Mouse (Mus musculus) cerebellum, postnatal 14 days (tissue): ENCODE measurements around the gene Klk13.
"Not testable (repeated sequence)": the region's sequence is repeated elsewhere in the genome, so short reads cannot be mapped to it uniquely, and the experiment has no call there.

Experiments
- DNase-seq, 2 experiments: peaks; one replicate each; pipeline ENCODE4 v3.0.0; 2021; ENCODE audit warnings: mixed read lengths in 2 of 2

Gene Klk13

GRCm38 (mm10) chr7:43712267-43712666 lies at the start of gene Klk13:
Gene Klk13 (plus strand): TSS chr7:43712567.
- no peak for DNase-seq

GRCm38 (mm10) chr7:43662804-43663203 lies 49.6 kb upstream of the Klk13 start:
- no peak for DNase-seq

- not testable (repeated sequence) for DNase-seq
Measured at GRCm38 (mm10) chr7:43667221-43667620, 45.1 kb upstream of the Klk13 start.

GRCm38 (mm10) chr7:43668582-43668981 lies 43.8 kb upstream of the Klk13 start:
- DNase-seq, result no peak

GRCm38 (mm10) chr7:43671064-43671808 lies 41.1 kb upstream of the Klk13 start:
- peak in 1 of 2 experiments; percentile 16 for DNase-seq

GRCm38 (mm10) chr7:43671809-43672580 lies 40.4 kb upstream of the Klk13 start, which contains the start of gene Ctu1:
Gene Ctu1 (plus strand): TSS chr7:43672016.
- peak; percentile 84 to 89 for DNase-seq

- no peak for DNase-seq
Measured at GRCm38 (mm10) chr7:43672581-43673260, 39.6 kb upstream of the Klk13 start.

- no peak for DNase-seq
Measured at GRCm38 (mm10) chr7:43675091-43675490, 37.3 kb upstream of the Klk13 start.

GRCm38 (mm10) chr7:43678517-43678916 lies 33.9 kb upstream of the Klk13 start:
- peak; percentile 30 to 51 for DNase-seq

- peak; percentile 61 to 80 for DNase-seq
Measured at GRCm38 (mm10) chr7:43680960-43681359, 31.4 kb upstream of the Klk13 start.

- not testable (repeated sequence) for DNase-seq
Measured at GRCm38 (mm10) chr7:43682511-43682910, 29.9 kb upstream of the Klk13 start.

- no peak for DNase-seq
Measured at GRCm38 (mm10) chr7:43685088-43685487, 27.3 kb upstream of the Klk13 start.

- no peak for DNase-seq
Measured at GRCm38 (mm10) chr7:43690118-43690517, 22.2 kb upstream of the Klk13 start, which contains the start of gene Klk14. Gene Klk14 (plus strand): TSS chr7:43690418.

- no peak for DNase-seq
Measured at GRCm38 (mm10) chr7:43710031-43710430, 2.3 kb upstream of the Klk13 start.

- DNase-seq, result no peak
Measured at GRCm38 (mm10) chr7:43712917-43713316, 550 bp downstream of the Klk13 start.

- no peak for DNase-seq
Measured at GRCm38 (mm10) chr7:43713741-43714351, 1.5 kb downstream of the Klk13 start.

GRCm38 (mm10) chr7:43747788-43748187 lies 35.4 kb downstream of the Klk13 start:
- no peak for DNase-seq

GRCm38 (mm10) chr7:43752806-43753205 lies 40.4 kb downstream of the Klk13 start:
- DNase-seq, result no peak

- no peak for DNase-seq
Measured at GRCm38 (mm10) chr7:43766484-43766883, 54.1 kb downstream of the Klk13 start.

- DNase-seq, result no peak
Measured at GRCm38 (mm10) chr7:43768597-43768996, 56.2 kb downstream of the Klk13 start, which contains the start of gene Klk12. Gene Klk12 (plus strand): TSS chr7:43768897.

- DNase-seq, result no peak
Measured at GRCm38 (mm10) chr7:43769636-43770035, 57.3 kb downstream of the Klk13 start.

GRCm38 (mm10) chr7:43770701-43771100 lies 58.3 kb downstream of the Klk13 start:
- DNase-seq, result no peak

GRCm38 (mm10) chr7:43771916-43772315 lies 59.5 kb downstream of the Klk13 start:
- DNase-seq, result no peak
